Mouse (Mus musculus): ENCODE results near the gene Gm11042. TPM values are rescaled to one million over a fixed set of nuclear protein-coding genes. Genes with fewer than 3 reads are reported as not detected.

Gm11042 gene
- polyA plus RNA-seq, 1 experiment, result not detected

DNA sequence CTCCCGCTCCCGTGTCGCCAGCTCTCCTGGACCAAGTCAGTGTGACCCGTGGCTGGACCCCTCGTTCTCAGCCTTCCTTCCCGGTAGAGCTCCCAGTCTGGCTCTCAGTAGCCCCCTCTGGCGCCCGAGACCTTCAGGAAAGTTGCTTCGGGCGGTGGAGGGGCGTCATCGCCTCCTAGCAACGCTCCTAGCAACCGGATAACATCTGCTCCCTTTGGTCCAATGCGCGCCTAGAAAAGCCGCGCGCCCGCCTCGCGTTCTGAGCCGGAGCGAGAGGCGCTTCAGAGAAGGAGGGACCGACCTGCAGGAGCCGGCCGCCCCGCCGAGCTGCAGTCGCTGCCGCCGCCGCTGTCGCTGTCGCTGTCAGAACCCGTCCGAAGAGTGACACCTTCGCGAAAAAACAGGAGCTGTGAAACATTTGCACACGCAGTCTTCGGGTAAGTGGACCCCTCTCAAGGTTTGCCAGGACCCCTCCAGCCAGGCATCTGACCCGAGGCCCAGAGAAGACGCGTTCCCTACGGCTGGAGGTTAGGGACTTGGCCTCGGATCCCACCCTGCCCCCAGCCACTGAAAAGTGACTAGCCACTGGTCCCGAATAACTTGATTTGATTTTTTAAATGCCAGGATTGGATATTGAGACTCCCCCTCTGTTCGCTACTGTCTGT is 32.0 kb downstream of the Gm11042 start:
- TF ChIP-seq CTCF (IDR thresholded peaks at IDR 0.05; ENCODE audit: borderline replicate concordance, extremely low read depth, insufficient read depth, insufficient read length) (peak; percentile 77), POLR2A (IDR thresholded peaks at IDR 0.05; ENCODE audit: borderline replicate concordance, extremely low read depth, insufficient read depth, insufficient read length, poor library complexity, severe bottlenecking) (no peak)
- DNase-seq (ENCODE audit: low read depth), result peak; percentile 97

DNA sequence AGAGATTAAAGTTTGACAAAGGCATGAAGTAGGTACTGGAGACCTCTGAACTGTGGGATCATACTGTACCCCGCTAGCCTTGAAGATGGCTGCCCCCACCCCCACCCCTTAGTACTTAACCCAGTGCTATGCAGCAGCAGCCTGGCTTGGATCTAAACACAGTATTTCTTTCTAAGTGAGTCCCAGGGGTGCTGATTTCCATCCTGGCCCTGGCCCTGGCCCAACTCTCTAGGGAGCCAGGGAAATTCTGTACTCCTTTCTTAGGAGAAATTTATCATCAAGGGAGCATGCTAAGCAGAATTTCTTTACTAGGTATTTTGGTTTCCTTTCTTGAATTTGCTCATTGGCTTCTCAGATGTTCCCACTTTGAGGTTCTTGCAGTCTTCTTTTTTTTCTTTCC is 33.3 kb downstream of the Gm11042 start:
- no peak for DNase-seq (ENCODE audit: low read depth)
- TF ChIP-seq CTCF (IDR thresholded peaks at IDR 0.05; ENCODE audit: borderline replicate concordance, extremely low read depth, insufficient read depth, insufficient read length) (no peak), POLR2A (IDR thresholded peaks at IDR 0.05; ENCODE audit: borderline replicate concordance, extremely low read depth, insufficient read depth, insufficient read length, poor library complexity, severe bottlenecking) (no peak)

- TF ChIP-seq POLR2A (IDR thresholded peaks at IDR 0.05; ENCODE audit: borderline replicate concordance, extremely low read depth, insufficient read depth, insufficient read length, poor library complexity, severe bottlenecking), result no peak
- no peak for TF ChIP-seq CTCF (IDR thresholded peaks at IDR 0.05; ENCODE audit: borderline replicate concordance, extremely low read depth, insufficient read depth, insufficient read length)
- DNase-seq (ENCODE audit: low read depth), result no peak
These were observed 34.8 kb downstream of the Gm11042 start for GRCm38 (mm10) chr12:74281403-74281802.

DNA sequence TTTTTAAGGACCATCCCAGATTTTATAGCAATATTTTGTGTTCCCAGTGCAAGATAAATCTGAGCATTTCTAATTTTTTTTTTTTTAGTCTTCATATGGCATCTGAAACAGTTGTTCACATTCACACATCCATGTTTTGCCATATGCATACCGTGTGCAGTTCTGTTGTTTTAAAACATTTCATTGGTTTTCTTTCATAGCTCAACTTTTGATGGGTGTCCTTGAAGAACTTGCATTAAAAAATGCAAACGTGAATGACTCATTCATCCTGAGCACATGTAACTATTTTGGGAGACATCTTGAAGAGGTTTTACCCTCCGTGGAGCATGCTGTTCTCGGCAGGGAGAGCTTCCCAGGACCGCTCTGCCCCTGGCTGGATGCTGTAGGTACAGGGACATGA is 38.9 kb downstream of the Gm11042 start:
- DNase-seq (ENCODE audit: low read depth), result no peak
- no peak for TF ChIP-seq POLR2A (IDR thresholded peaks at IDR 0.05; ENCODE audit: borderline replicate concordance, extremely low read depth, insufficient read depth, insufficient read length, poor library complexity, severe bottlenecking)
- no peak for TF ChIP-seq CTCF (IDR thresholded peaks at IDR 0.05; ENCODE audit: borderline replicate concordance, extremely low read depth, insufficient read depth, insufficient read length)

GRCm38 (mm10) chr12:74272545-74272944 is 43.6 kb downstream of the Gm11042 start:
- no peak for TF ChIP-seq POLR2A (IDR thresholded peaks at IDR 0.05; ENCODE audit: borderline replicate concordance, extremely low read depth, insufficient read depth, insufficient read length, poor library complexity, severe bottlenecking)
- no peak for TF ChIP-seq CTCF (IDR thresholded peaks at IDR 0.05; ENCODE audit: borderline replicate concordance, extremely low read depth, insufficient read depth, insufficient read length)
- DNase-seq (ENCODE audit: low read depth), result no peak

DNA sequence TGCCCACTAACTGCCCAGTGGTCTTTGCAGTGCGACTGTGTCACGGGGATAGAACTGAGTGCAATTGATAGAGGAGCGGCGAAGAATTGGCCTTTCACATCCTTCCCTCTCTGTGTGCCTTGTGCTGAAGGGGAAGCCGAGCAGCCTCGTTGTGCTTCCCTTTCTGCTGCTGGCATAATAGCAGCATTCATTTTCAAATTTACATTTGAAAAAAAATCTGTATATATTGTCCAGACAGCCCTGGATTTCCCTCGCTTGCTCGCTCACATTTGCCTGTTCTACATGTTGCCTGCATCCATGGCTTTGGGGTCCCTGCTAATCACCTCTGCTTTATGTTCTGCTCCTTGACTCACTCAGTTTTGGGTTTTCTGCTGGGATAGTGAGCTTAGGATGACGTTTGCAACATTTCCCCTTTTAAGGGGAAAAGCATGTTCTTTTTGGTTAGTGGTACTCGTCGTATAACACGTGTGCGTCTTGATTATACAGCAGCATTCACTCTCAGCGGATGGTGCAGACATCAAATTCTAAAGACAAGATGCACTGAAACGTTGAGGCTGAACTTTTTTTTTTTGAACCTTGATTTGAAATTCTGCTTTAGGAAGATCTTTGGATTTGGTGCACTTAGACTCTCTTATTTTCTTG is 47.4 kb downstream of the Gm11042 start:
- TF ChIP-seq CTCF (IDR thresholded peaks at IDR 0.05; ENCODE audit: borderline replicate concordance, extremely low read depth, insufficient read depth, insufficient read length) (no peak), POLR2A (IDR thresholded peaks at IDR 0.05; ENCODE audit: borderline replicate concordance, extremely low read depth, insufficient read depth, insufficient read length, poor library complexity, severe bottlenecking) (no peak)
- DNase-seq (ENCODE audit: low read depth), result peak; percentile 80

- no peak for TF ChIP-seq POLR2A (IDR thresholded peaks at IDR 0.05; ENCODE audit: borderline replicate concordance, extremely low read depth, insufficient read depth, insufficient read length, poor library complexity, severe bottlenecking)
- TF ChIP-seq CTCF (IDR thresholded peaks at IDR 0.05; ENCODE audit: borderline replicate concordance, extremely low read depth, insufficient read depth, insufficient read length), result no peak
- DNase-seq (ENCODE audit: low read depth), result no peak
These were observed 49.1 kb downstream of the Gm11042 start for GRCm38 (mm10) chr12:74267049-74267448.
